Mouse (Mus musculus): Measurements from ENCODE around the gene Fev.

DNA sequence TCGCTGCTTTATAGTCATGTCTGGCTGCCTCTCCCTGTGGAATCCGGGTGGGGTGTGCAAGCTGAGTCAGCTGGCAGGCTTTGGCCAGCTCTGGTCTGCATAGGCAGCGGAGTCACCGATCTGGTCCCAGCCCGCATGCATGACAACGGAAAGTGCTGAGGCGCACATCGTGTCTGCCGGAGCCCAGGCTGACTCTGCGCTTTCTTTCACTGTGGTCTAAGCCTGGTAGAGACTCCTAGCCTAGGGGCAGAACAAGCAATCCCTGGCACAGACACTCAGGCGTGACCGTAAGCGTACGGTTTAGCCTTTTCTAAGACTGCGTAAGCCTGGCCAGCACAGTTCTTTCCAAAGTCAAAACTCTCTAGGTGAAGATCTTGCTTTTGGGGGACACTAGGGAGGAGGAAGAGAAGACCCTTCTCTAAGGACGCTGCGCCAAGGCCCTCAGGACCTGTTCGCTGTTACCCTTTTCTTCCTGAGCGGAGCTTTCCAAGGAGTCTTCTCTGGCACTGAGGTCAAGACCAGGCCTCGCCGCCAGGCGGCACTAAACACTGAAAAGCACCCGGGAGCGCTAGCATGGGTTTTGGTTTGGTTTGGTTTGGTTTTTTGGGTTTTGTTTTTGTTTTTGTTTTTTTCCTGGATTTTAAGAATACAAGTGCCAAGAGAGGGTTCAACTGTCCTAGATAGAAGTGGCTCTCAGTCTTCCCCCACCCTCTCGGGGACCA lies 8.1 kb upstream of the Fev start, which contains the start of gene Cryba2:
- TF ChIP-seq CTCF (IDR thresholded peaks at IDR 0.05; ENCODE audit: borderline replicate concordance, control insufficient read depth, extremely low read depth, insufficient read depth, low read length, poor library complexity) (peak; percentile 44; the same call in 1 of the 2 replicates), POLR2A (IDR thresholded peaks at IDR 0.05; ENCODE audit: control insufficient read depth, extremely low read depth, insufficient read depth, low read length, poor library complexity) (no peak)
